Mouse (Mus musculus) E14TG2a.4 (cell line): ENCODE measurements around the gene Arhgef26.
A peak's percentile ranks its signal among the peaks of the same experiment; 100 is the strongest.

Experiments
- H3K27me3 ChIP-seq: 2 replicates; pipeline ENCODE4 v1.6.1; 2014; ENCODE audit warnings: low read length, control low read depth; ENCODE audit not compliant: insufficient read depth
- H3K36me3 ChIP-seq: 2 replicates; pipeline ENCODE4 v1.6.1; 2014; ENCODE audit warnings: low read length, control low read depth; ENCODE audit not compliant: insufficient read depth
- H3K4me1 ChIP-seq: replicated peaks from 2 replicates; pipeline ENCODE4 v1.6.1; 2014; ENCODE audit warnings: low read depth, low read length, control low read depth
- H3K4me3 ChIP-seq: replicated peaks from 2 replicates; pipeline ENCODE4 v1.5.1; 2014; ENCODE audit warnings: mild to moderate bottlenecking, low read length
- H3K9me3 ChIP-seq: 2 replicates; pipeline ENCODE4 v1.6.1; 2014; ENCODE audit warnings: low read length, control low read depth
- CTCF ChIP-seq: conservative IDR thresholded peaks from 2 replicates; pipeline ENCODE4 v1.5.1; 2014; ENCODE audit warnings: low read length
- NANOG ChIP-seq: IDR thresholded peaks from 2 replicates; pipeline ENCODE4 v1.6.1; 2014; ENCODE audit warnings: borderline replicate concordance, low read length, mixed read lengths
- POU5F1 ChIP-seq: IDR thresholded peaks from 2 replicates; pipeline ENCODE4 v1.6.1; 2014; ENCODE audit warnings: low read length, borderline replicate concordance

Gene Arhgef26

GRCm38 (mm10) chr3:62340154-62340760 is 2.1 kb downstream of the Arhgef26 start:
- TF ChIP-seq POU5F1 (no peak), NANOG (no peak), CTCF (no peak)

GRCm38 (mm10) chr3:62340861-62341260 is 2.7 kb downstream of the Arhgef26 start:
- Histone ChIP-seq H3K4me1 (peaks cover 38% of the 10 kb centered on the region), H3K27me3 (peaks cover 60% of the 10 kb centered on the region), H3K9me3 (no peaks in the 10 kb centered on the region), H3K4me3 (no peak overlapping the region), H3K36me3 (no peaks in the 10 kb centered on the region)
- TF ChIP-seq POU5F1 (no peak), CTCF (no peak), NANOG (no peak)

More at GRCm38 (mm10) chr3:62340154-62340760, 2.1 kb downstream of the Arhgef26 start:
- peak overlapping the region; percentile 84 for H3K4me3 ChIP-seq
- H3K27me3 ChIP-seq: peaks cover 61% of the 10 kb centered on the region
- H3K36me3 ChIP-seq: no peaks in the 10 kb centered on the region
- no peaks in the 10 kb centered on the region for H3K9me3 ChIP-seq
- H3K4me1 ChIP-seq: peaks cover 38% of the 10 kb centered on the region

GRCm38 (mm10) chr3:62341496-62342205 is 3.5 kb downstream of the Arhgef26 start:
- H3K9me3 ChIP-seq: no peaks in the 10 kb centered on the region
- no peak overlapping the region for H3K4me3 ChIP-seq
- TF ChIP-seq CTCF (no peak), POU5F1 (no peak), NANOG (no peak)
- no peaks in the 10 kb centered on the region for H3K36me3 ChIP-seq
- H3K4me1 ChIP-seq: peaks cover 38% of the 10 kb centered on the region
- peaks cover 59% of the 10 kb centered on the region for H3K27me3 ChIP-seq

- Histone ChIP-seq H3K9me3 (peaks cover 3% of the 10 kb centered on the region), H3K27me3 (peaks cover 13% of the 10 kb centered on the region), H3K4me1 (no peaks in the 10 kb centered on the region), H3K4me3 (no peak overlapping the region), H3K36me3 (no peaks in the 10 kb centered on the region)
- no peak for TF ChIP-seq CTCF
- no peak for TF ChIP-seq POU5F1
- no peak for TF ChIP-seq NANOG
These were observed 10.5 kb downstream of the Arhgef26 start for GRCm38 (mm10) chr3:62348514-62349217.

GRCm38 (mm10) chr3:62349218-62349897 is 11.2 kb downstream of the Arhgef26 start:
- Histone ChIP-seq H3K4me1 (no peaks in the 10 kb centered on the region), H3K9me3 (peaks cover 3% of the 10 kb centered on the region), H3K27me3 (peaks cover 9% of the 10 kb centered on the region), H3K36me3 (no peaks in the 10 kb centered on the region), H3K4me3 (no peak overlapping the region)
- no peak for TF ChIP-seq CTCF
- TF ChIP-seq NANOG: no peak
- no peak for TF ChIP-seq POU5F1

GRCm38 (mm10) chr3:62352071-62352470 is 13.9 kb downstream of the Arhgef26 start:
- Histone ChIP-seq H3K36me3 (no peaks in the 10 kb centered on the region), H3K9me3 (peaks cover 3% of the 10 kb centered on the region), H3K4me1 (no peaks in the 10 kb centered on the region), H3K4me3 (no peak overlapping the region), H3K27me3 (0 out of 2 replicates have a peak, but pooled peaks cover 2% of the 10 kb centered on the region)
- TF ChIP-seq POU5F1: no peak
- no peak for TF ChIP-seq CTCF
- TF ChIP-seq NANOG: no peak

- Histone ChIP-seq H3K9me3 (peaks cover 3% of the 10 kb centered on the region), H3K27me3 (no peaks in the 10 kb centered on the region), H3K4me1 (no peaks in the 10 kb centered on the region), H3K4me3 (no peak overlapping the region), H3K36me3 (no peaks in the 10 kb centered on the region)
- no peak for TF ChIP-seq POU5F1
- no peak for TF ChIP-seq NANOG
- TF ChIP-seq CTCF: no peak
These were observed 14.7 kb downstream of the Arhgef26 start for GRCm38 (mm10) chr3:62352876-62353275.

- H3K4me3 ChIP-seq: no peak overlapping the region
- TF ChIP-seq CTCF (no peak), POU5F1 (no peak), NANOG (no peak)
These were observed 29.7 kb downstream of the Arhgef26 start for GRCm38 (mm10) chr3:62367882-62368281.

More at GRCm38 (mm10) chr3:62367882-62368281, 29.7 kb downstream of the Arhgef26 start:
- H3K4me1 ChIP-seq: no peaks in the 10 kb centered on the region
- H3K36me3 ChIP-seq: no peaks in the 10 kb centered on the region
- H3K9me3 ChIP-seq: no peaks in the 10 kb centered on the region
- no peaks in the 10 kb centered on the region for H3K27me3 ChIP-seq
